Mouse (Mus musculus): Measurements from ENCODE around the gene Aspscr1. TPM values are rescaled to one million over a fixed set of nuclear protein-coding genes. Genes with fewer than 3 reads are reported as not detected.
A peak's percentile ranks its signal among the peaks of the same experiment; 100 is the strongest.
"Not testable (repeated sequence)": the region's sequence is repeated elsewhere in the genome, so short reads cannot be mapped to it uniquely, and the experiment has no call there.

Aspscr1 gene
- total and polyA plus RNA-seq, 2 experiments from 2014 or later: 113 to 143 TPM

DNA sequence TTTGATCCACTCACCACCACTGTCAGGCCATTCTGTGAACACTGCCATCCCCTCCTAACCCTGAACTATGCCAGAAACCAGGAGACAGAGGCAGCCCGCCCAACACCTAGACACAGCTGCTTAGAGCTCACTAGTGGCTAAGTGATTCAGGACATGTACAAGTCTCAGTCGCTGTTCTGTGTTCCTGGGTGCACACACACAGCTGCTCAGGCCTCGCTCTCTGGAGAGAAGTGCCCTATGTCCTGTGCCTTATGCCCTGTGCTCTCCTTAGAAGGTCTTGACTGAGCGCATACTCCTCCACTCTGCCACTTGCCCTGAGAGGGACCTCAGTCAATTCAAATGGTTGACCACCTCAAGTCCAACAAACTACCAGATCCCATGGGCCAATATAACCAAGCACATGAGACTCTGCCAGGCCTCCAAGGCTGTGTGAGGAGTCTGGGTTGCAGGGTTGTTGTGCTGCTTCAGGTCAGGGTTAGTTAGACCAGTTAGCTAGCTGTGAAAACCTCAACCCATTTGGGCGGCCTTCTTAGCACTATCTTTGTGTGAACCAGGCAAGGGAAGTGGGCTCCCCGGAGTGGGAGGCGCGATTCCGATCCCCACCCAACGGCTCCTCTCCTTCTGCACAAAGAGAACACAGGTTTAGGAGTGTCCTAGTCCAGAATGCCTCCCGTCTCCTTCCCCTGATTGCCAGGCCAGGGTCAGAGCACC lies 55.9 kb downstream of the Aspscr1 start:
- H3K27me3 ChIP-seq (ENCODE audit: insufficient read depth, low read length): no peaks in the 10 kb centered on the region
- no peak overlapping the region for H3K27ac ChIP-seq (ENCODE audit: low read depth, low read length)
- no peak for TF ChIP-seq CTCF (IDR thresholded peaks at IDR 0.05)
- DNase-seq (ENCODE audit: low spot score) (no peak), ATAC-seq (ENCODE audit: low FRiP score) (no peak)
- WGBS: 66% methylated on average over 11 of the region's 11 CpGs
- no peak overlapping the region for H3K4me2 ChIP-seq (ENCODE audit: low read depth, low read length, poor library complexity, severe bottlenecking)
- H3K4me1 ChIP-seq (ENCODE audit: insufficient read depth, low read length): peaks cover 4% of the 10 kb centered on the region; the same call in 1 of the 2 replicates
- H3K4me3 ChIP-seq (ENCODE audit: low read depth, low read length): no peak overlapping the region
- H3K9ac ChIP-seq (replicated peaks; ENCODE audit: low read length, poor library complexity, severe bottlenecking): no peak overlapping the region
- H3K36me3 ChIP-seq (ENCODE audit: insufficient read depth, low read length): peaks cover 4% of the 10 kb centered on the region
- no peaks in the 10 kb centered on the region for H3K9me3 ChIP-seq (ENCODE audit: low read length)

DNA sequence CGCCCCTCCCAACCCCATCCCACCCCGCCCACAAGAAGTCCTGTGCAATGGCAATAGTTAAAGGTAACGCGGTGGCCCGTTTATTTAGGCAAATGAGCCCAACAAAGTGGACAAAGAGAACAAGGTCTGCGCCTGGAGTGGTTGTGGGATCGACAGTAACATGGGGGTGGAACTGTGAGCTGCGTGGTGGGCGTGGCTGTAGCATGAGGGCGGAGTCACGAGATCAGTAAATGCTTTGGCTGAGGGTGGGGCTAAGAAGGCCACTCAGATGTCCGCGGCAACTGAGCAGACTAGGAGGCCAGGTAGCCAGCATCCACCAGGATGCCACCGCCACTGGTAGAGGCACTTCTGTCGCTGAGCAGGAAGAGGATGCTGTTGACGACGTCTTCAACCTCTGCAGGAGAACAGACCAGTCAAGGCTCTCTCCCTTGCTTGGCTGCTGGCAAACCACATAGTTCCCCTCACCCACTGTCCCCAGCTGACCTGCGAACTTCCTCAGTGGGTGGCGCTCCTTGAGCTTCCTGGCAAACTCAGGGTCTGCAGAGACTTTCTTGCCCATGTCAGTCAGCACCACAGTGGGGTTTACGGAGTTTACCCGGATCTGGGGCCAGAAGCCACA lies 56.8 kb downstream of the Aspscr1 start:
- not testable (repeated sequence) for H3K27ac ChIP-seq (ENCODE audit: low read depth, low read length); DNase-seq (ENCODE audit: low spot score); H3K27me3 ChIP-seq (ENCODE audit: insufficient read depth, low read length); H3K9me3 ChIP-seq (ENCODE audit: low read length); ATAC-seq (ENCODE audit: low FRiP score); H3K4me1 ChIP-seq (ENCODE audit: insufficient read depth, low read length); H3K36me3 ChIP-seq (ENCODE audit: insufficient read depth, low read length); H3K9ac ChIP-seq (replicated peaks; ENCODE audit: low read length, poor library complexity, severe bottlenecking)
- 0 out of 2 replicates have a peak overlapping the region, but pooled peaks have one; percentile 9 for H3K4me2 ChIP-seq (ENCODE audit: low read depth, low read length, poor library complexity, severe bottlenecking)
- WGBS: under 1% methylated on average over 17 of the region's 21 CpGs
- H3K4me3 ChIP-seq (ENCODE audit: low read depth, low read length): peak overlapping the region; percentile 2; the same call in 1 of the 2 replicates

DNA sequence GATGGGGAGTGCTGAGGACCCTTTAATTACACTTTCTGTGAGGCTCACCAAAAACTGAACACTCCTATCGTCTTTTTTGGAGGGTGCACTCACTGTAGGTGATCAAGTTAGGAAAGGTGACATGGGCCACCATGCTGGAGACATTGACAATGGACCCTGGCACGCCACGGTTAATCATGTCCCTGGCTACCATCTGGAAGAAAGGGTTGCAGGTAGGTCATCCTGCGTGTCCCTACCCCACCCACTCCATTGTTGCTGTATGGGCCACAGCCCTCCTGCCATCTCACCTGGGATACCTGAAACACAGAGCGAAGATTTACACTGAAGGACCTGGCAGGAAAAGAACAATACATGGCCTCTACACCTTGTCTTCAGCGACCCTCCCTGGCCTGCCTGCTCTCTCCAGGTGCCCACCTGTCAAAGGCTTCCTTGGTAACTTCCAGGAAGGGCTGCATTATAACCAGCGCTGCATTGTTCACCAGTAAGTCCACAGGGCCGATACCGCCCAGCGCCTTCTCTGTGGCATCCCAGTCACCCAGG lies 57.6 kb downstream of the Aspscr1 start:
- Histone ChIP-seq H3K9ac (replicated peaks; ENCODE audit: low read length, poor library complexity, severe bottlenecking) (no peak overlapping the region), H3K4me3 (ENCODE audit: low read depth, low read length) (no peak overlapping the region), H3K4me2 (ENCODE audit: low read depth, low read length, poor library complexity, severe bottlenecking) (no peak overlapping the region), H3K9me3 (ENCODE audit: low read length) (no peaks in the 10 kb centered on the region), H3K27ac (ENCODE audit: low read depth, low read length) (no peak overlapping the region), H3K27me3 (ENCODE audit: insufficient read depth, low read length) (no peaks in the 10 kb centered on the region), H3K4me1 (ENCODE audit: insufficient read depth, low read length) (peaks cover 4% of the 10 kb centered on the region; the same call in 1 of the 2 replicates), H3K36me3 (ENCODE audit: insufficient read depth, low read length) (peaks cover 3% of the 10 kb centered on the region)
- TF ChIP-seq CTCF (IDR thresholded peaks at IDR 0.05): no peak
- DNase-seq (ENCODE audit: low spot score) (no peak), ATAC-seq (ENCODE audit: low FRiP score) (no peak)
- WGBS: 86% methylated on average over 10 of the region's 10 CpGs

DNA sequence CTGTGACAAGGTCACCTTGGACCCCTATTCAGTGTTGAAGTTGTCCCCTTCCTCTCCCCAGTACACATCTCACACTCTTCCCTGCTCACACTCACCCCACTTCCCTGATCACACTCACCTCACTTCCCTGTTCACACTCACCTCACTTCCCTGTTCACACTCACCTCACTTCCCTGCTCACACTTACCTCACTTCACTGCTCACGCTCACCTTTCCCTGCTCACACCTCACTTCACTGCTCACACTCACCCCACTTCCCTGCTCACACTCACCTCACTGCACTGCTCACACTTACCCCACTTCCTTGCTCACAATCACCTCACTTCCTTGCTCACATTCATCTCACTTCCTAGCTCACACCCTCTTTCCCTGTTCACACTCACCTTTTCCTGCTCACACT lies 58.6 kb downstream of the Aspscr1 start:
- H3K27me3 ChIP-seq (ENCODE audit: insufficient read depth, low read length): no peaks in the 10 kb centered on the region
- no peak for ATAC-seq (ENCODE audit: low FRiP score)

DNA sequence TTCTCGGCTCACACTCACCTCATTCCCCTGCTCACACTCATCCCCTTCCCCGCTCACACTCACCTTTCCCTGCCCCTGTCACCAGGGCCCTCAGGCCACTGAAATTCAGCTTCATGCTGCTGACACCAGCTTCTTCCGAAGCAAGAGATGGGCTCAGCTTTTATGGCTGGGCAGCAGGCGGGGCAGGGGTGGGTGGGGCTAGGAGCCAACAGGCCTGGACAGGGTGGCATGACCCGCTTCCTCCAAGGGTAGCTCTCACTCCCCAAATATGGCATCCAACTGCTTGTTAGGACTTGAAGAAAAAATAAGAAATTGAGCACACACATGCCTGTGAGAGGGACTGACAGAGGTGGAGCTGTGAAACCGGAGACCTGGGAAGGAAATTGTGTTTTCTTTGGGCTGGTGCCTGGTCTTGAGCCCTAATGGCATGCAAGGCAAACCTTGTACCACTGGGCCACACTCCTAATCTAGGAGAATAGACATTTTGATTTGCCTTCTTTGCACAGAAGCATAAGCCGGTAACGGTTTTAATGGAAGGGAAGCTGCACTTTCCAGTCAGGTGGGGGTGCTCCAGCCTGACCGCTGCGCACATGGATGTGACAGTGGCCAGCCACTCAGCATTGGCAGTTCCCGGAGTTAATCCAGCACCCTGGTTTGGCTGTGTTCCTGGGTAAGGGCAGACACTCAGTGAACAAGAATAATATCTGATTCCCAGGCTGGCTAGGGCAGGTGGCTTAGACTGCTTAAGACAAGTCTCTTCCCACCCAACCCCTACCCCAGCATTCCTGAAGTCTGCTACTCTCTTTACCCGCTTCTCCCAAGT lies 59.3 kb downstream of the Aspscr1 start, which contains the start of gene Cbr2:
Gene Cbr2, minus strand, starts transcription at position 257 of the 823 bp plus-strand sequence.
- no peak within 1 kb of the TSS for H3K4me2 ChIP-seq (ENCODE audit: low read depth, low read length, poor library complexity, severe bottlenecking)
- 76% methylated on average over 12 of the region's 12 CpGs for WGBS
- TF ChIP-seq CTCF (IDR thresholded peaks at IDR 0.05): no peak
- no peak for ATAC-seq (ENCODE audit: low FRiP score)
- DNase-seq (ENCODE audit: low spot score): no peak
- H3K9me3 ChIP-seq (ENCODE audit: low read length): no peaks in the 10 kb centered on the region
- no peak within 1 kb of the TSS for H3K27ac ChIP-seq (ENCODE audit: low read depth, low read length)
- no peak within 1 kb of the TSS for H3K9ac ChIP-seq (replicated peaks; ENCODE audit: low read length, poor library complexity, severe bottlenecking)
- H3K27me3 ChIP-seq (ENCODE audit: insufficient read depth, low read length): no peaks in the 10 kb centered on the region
- no peaks in the 10 kb centered on the region for H3K36me3 ChIP-seq (ENCODE audit: insufficient read depth, low read length)
- no peaks in the 10 kb centered on the region for H3K4me1 ChIP-seq (ENCODE audit: insufficient read depth, low read length)
- H3K4me3 ChIP-seq (ENCODE audit: low read depth, low read length): no peak within 1 kb of the TSS

More for the DNA sequence above, 58.6 kb downstream of the Aspscr1 start:
- WGBS: 100% methylated on average over 1 of the region's 1 CpGs
- H3K9ac ChIP-seq (replicated peaks; ENCODE audit: low read length, poor library complexity, severe bottlenecking): no peak overlapping the region
- H3K4me3 ChIP-seq (ENCODE audit: low read depth, low read length): no peak overlapping the region
- H3K4me2 ChIP-seq (ENCODE audit: low read depth, low read length, poor library complexity, severe bottlenecking): no peak overlapping the region
- H3K36me3 ChIP-seq (ENCODE audit: insufficient read depth, low read length): no peaks in the 10 kb centered on the region
- no peak for DNase-seq (ENCODE audit: low spot score)
- TF ChIP-seq CTCF (IDR thresholded peaks at IDR 0.05): no peak
- no peak overlapping the region for H3K27ac ChIP-seq (ENCODE audit: low read depth, low read length)
- H3K9me3 ChIP-seq (ENCODE audit: low read length): no peaks in the 10 kb centered on the region
- H3K4me1 ChIP-seq (ENCODE audit: insufficient read depth, low read length): peaks cover 4% of the 10 kb centered on the region; the same call in 1 of the 2 replicates
